ENCODE assay signal across 17 mouse cellular contexts in genomic region chr6:144167058-144167457, GRCm38 (mm10).
DNase-seq lines count a peak whose midpoint lies in the region; ATAC-seq lines count a peak whose summit lies in the region.
"Had no signal": no experiment of that assay in that cellular context is flagged by ENCODE, and none has a peak within 500 bp of the region (broad histone marks: within the 10 kb centered on the region; RNA-seq: fewer than 3 reads in every experiment).

No protein-coding gene starts in this region.

- 95% methylated on average over 7 of the region's 7 CpGs for WGBS in hindbrain, embryonic 10.5 days
- 97% methylated on average over 7 of the region's 7 CpGs for whole genome bisulfite sequencing in hindbrain, embryonic 16.5 days
- 98% methylated on average over 7 of the region's 7 CpGs for WGBS in neural tube, embryonic 11.5 days
- 96% methylated on average over 7 of the region's 7 CpGs for WGBS in neural tube, embryonic 15.5 days
- 96% methylated on average over 7 of the region's 7 CpGs for WGBS in limb, embryonic 12.5 days

- no peak overlapping the region for H3K4me3 ChIP-seq in hindbrain, embryonic 10.5 days
- no peak overlapping the region for H3K4me3 ChIP-seq in hindbrain, embryonic 16.5 days (ENCODE audit: low read length)
- no peak overlapping the region for H3K4me3 ChIP-seq in neural tube, embryonic 11.5 days (ENCODE audit: low read depth, low read length)
- no peak overlapping the region for H3K4me3 ChIP-seq in neural tube, embryonic 15.5 days (replicated peaks)
- no peak overlapping the region for H3K4me3 ChIP-seq in limb, embryonic 12.5 days (replicated peaks)
- H3K4me3 ChIP-seq: embryonic facial prominence, embryonic 12.5 days; liver, embryonic 13.5 days; lung, embryonic 15.5 days had no signal

- H3K4me1 ChIP-seq in hindbrain, embryonic 10.5 days (replicated peaks), result peaks cover 57% of the 10 kb centered on the region
- H3K4me1 ChIP-seq in hindbrain, embryonic 16.5 days (ENCODE audit: control insufficient read depth, insufficient read depth, low read depth, low read length), result peaks cover 8% of the 10 kb centered on the region
- peaks cover 15% of the 10 kb centered on the region for H3K4me1 ChIP-seq in neural tube, embryonic 11.5 days (ENCODE audit: control insufficient read depth, insufficient read depth, low read length)
- peaks cover 9% of the 10 kb centered on the region for H3K4me1 ChIP-seq in neural tube, embryonic 15.5 days
- H3K4me1 ChIP-seq in limb, embryonic 12.5 days (replicated peaks), result peaks cover 39% of the 10 kb centered on the region
- H3K4me1 ChIP-seq: liver, embryonic 13.5 days had no signal

- peak overlapping the region; percentile 86 for H3K27ac ChIP-seq in hindbrain, embryonic 10.5 days
- H3K27ac ChIP-seq in hindbrain, embryonic 16.5 days (ENCODE audit: low read depth, low read length), result no peak overlapping the region
- H3K27ac ChIP-seq in neural tube, embryonic 11.5 days (ENCODE audit: low read depth, low read length), result no peak overlapping the region
- H3K27ac ChIP-seq in neural tube, embryonic 15.5 days (replicated peaks), result no peak overlapping the region
- peak overlapping the region; percentile 85 for H3K27ac ChIP-seq in limb, embryonic 12.5 days
- H3K27ac ChIP-seq: liver, embryonic 13.5 days; lung, embryonic 15.5 days; macrophage had no signal

- H3K36me3 ChIP-seq in hindbrain, embryonic 10.5 days, result no peaks in the 10 kb centered on the region
- no peaks in the 10 kb centered on the region for H3K36me3 ChIP-seq in hindbrain, embryonic 16.5 days (ENCODE audit: control insufficient read depth, insufficient read depth, low read length)
- H3K36me3 ChIP-seq in neural tube, embryonic 11.5 days (ENCODE audit: control insufficient read depth, insufficient read depth, low read length), result no peaks in the 10 kb centered on the region
- no peaks in the 10 kb centered on the region for H3K36me3 ChIP-seq in neural tube, embryonic 15.5 days
- H3K36me3 ChIP-seq in limb, embryonic 12.5 days, result no peaks in the 10 kb centered on the region
- H3K36me3 ChIP-seq: embryonic facial prominence, embryonic 12.5 days; liver, embryonic 13.5 days; lung, embryonic 15.5 days had no signal

- no peak overlapping the region for H3K4me2 ChIP-seq in hindbrain, embryonic 16.5 days (ENCODE audit: low read length)
- H3K4me2 ChIP-seq in neural tube, embryonic 11.5 days (ENCODE audit: low read depth), result no peak overlapping the region
- no peak overlapping the region for H3K4me2 ChIP-seq in neural tube, embryonic 15.5 days
- H3K4me2 ChIP-seq in limb, embryonic 12.5 days, result no peak overlapping the region
- H3K4me2 ChIP-seq: liver, embryonic 13.5 days; lung, embryonic 15.5 days had no signal

- H3K27me3 ChIP-seq in hindbrain, embryonic 10.5 days (ENCODE audit: insufficient read depth, poor library complexity, severe bottlenecking), result no peaks in the 10 kb centered on the region
- H3K27me3 ChIP-seq in hindbrain, embryonic 16.5 days (replicated peaks; ENCODE audit: control insufficient read depth, insufficient read depth, low read length), result no peaks in the 10 kb centered on the region
- no peaks in the 10 kb centered on the region for H3K27me3 ChIP-seq in neural tube, embryonic 11.5 days (ENCODE audit: control insufficient read depth, insufficient read depth, low read length)
- H3K27me3 ChIP-seq in neural tube, embryonic 15.5 days (replicated peaks), result no peaks in the 10 kb centered on the region
- no peaks in the 10 kb centered on the region for H3K27me3 ChIP-seq in limb, embryonic 12.5 days
- H3K27me3 ChIP-seq: embryonic facial prominence, embryonic 12.5 days; liver, embryonic 13.5 days; lung, embryonic 15.5 days had no signal

- no peak for ATAC-seq in hindbrain, embryonic 16.5 days
- 0 out of 2 replicates have a peak, but pooled peaks have one; percentile 11 for ATAC-seq in neural tube, embryonic 11.5 days (ENCODE audit: insufficient read depth, low FRiP score, low TSS enrichment)
- no peak for ATAC-seq in neural tube, embryonic 15.5 days (ENCODE audit: low FRiP score)
- no peak for ATAC-seq in limb, embryonic 12.5 days (ENCODE audit: insufficient number of reproducible peaks, insufficient read depth, low FRiP score, low TSS enrichment, low read depth)
- ATAC-seq: activated CD4-positive, CD25-positive, alpha-beta regulatory T cell, adult 4 months had no signal

- no peaks in the 10 kb centered on the region for H3K9me3 ChIP-seq in hindbrain, embryonic 10.5 days
- no peaks in the 10 kb centered on the region for H3K9me3 ChIP-seq in hindbrain, embryonic 16.5 days (ENCODE audit: control insufficient read depth, low read length)
- no peaks in the 10 kb centered on the region for H3K9me3 ChIP-seq in neural tube, embryonic 11.5 days (ENCODE audit: control insufficient read depth, low read length)
- H3K9me3 ChIP-seq in neural tube, embryonic 15.5 days (replicated peaks), result no peaks in the 10 kb centered on the region
- H3K9me3 ChIP-seq in limb, embryonic 12.5 days, result no peaks in the 10 kb centered on the region
- H3K9me3 ChIP-seq: embryonic facial prominence, embryonic 12.5 days; liver, embryonic 13.5 days; lung, embryonic 15.5 days had no signal

- DNase-seq in hindbrain, embryonic 10.5 days (ENCODE audit: low spot score), result no peak
- no peak for DNase-seq in neural tube, embryonic 11.5 days (ENCODE audit: low spot score)
- no peak for DNase-seq in cerebellum, postnatal 25 days
- DNase-seq in right cerebral cortex, postnatal 36 days (ENCODE audit: low spot score in 2 of 2), result no peak
- DNase-seq: adrenal gland, postnatal 25 days; cerebellum, adult 18-20 months; kidney, adult 2 months; kidney, postnatal 36 days; layer of hippocampus, adult 9-11 months; liver, embryonic 13.5 days had no signal

- H3K9ac ChIP-seq in hindbrain, embryonic 16.5 days (ENCODE audit: low read depth, low read length), result no peak overlapping the region
- no peak overlapping the region for H3K9ac ChIP-seq in neural tube, embryonic 11.5 days (ENCODE audit: low read length)
- H3K9ac ChIP-seq in neural tube, embryonic 15.5 days (replicated peaks), result no peak overlapping the region
- H3K9ac ChIP-seq in limb, embryonic 12.5 days (replicated peaks), result no peak overlapping the region
- H3K9ac ChIP-seq: embryonic facial prominence, embryonic 12.5 days; liver, embryonic 13.5 days; lung, embryonic 15.5 days had no signal

Comparison
In these comparisons a context has a peak if more than half of its experiments do, and no peak if none do; other contexts are left out.
1. H3K27ac ChIP-seq: peak in hindbrain, embryonic 10.5 days (single experiment) and limb, embryonic 12.5 days (single experiment); none in hindbrain, embryonic 16.5 days (single experiment), neural tube, embryonic 11.5 days (single experiment) and neural tube, embryonic 15.5 days (single experiment).